Mouse (Mus musculus) hematopoietic multipotent progenitor cell, adult 10-12 weeks (in vitro differentiated cells): Measurements from ENCODE around the gene Fig4. TPM values are rescaled to one million over a fixed set of nuclear protein-coding genes. Genes with fewer than 3 reads are reported as not detected.

Experiments
- polyA plus RNA-seq: library from polyadenylated mRNA; stranded (reverse); fragments of >175 nt; gene quantifications from 2 replicates; pipeline ENCODE4 v1.2.3, GENCODE M21; 2012; ENCODE audit warnings: low replicate concordance

The Fig4 gene
- polyA plus RNA-seq, result 4.6 and 7.4 TPM in 2 replicates

DNA sequence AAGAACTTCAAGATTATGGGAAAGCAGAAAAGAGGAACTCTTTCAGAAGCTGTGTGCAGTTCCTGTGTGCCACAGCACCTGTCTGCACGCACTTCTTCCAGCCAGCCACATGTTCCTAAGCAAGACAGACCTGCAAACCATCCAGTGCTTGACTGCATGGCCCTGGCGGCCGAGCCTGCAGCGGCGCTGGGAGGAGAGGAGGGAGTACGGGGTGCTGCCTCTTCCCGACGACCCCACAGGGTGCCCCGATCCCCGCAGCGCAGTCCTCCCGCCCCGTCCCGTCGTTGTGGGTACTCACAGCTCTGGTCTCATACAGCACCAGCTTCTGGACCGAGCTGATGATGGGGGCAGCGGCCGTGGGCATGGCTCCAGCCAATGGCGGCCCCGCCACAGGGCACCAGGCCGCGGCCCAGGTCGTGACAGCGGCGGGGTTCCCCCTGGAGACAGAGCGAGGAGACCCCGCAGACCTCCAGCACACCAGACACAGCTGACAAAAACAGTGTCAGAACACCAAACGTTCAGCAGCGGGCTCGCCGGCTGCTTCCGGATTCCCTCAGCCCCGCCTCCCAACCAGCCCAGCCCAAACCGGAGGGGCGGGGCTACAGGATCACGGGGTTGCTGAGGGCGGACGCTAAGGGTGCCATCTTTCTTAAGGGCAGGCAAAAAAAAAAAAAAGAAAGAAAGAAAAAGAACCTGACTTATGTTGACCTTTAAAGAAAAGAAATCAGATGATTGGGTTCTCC, at the start of gene Fig4:
Gene Fig4, minus strand, starts transcription at position 572 of the 743 bp plus-strand sequence.

DNA sequence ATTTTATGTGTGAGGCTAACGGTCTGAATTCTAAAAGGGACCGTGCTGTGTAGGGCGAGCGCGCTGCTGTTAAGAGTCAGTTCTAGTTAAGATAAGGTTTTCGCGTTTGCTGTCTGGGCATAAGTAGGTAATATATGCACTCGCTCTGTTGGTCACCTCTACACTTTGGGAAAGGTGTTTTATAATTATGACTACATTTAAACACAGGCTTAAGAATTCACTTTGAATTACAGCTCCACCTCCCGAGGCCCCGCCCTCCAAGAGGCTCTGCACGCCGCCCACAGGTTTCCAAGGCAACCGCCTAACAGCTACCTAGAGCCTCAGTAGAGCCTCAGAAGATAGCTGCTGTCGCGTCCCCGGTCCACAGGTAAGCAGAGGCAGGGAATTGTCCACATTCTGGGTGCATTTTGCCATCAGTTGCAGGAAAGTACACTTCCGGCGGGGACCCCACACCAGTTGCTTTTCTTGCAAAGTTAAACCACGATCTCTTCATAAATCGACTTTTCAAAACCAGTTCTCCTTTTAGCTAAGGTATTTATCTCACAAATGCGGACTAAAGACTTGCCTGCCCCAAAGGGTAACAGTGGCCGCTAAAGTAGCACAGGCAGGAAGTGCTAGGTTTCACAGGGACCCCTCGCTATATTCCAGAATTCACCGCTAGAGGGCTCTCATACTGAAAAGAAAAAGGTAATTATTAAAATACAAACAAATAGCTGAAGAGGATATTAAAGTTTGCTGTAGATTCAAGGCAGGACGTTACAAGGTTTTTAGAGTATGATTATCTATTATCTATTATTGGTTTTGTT, 782 bp upstream of the Fig4 start, which contains the start of gene Ak9:
Gene Ak9, plus strand, starts transcription at position 342 of the 806 bp plus-strand sequence.

Other genes starting within 250 kb of the Fig4 start
- not detected in 2 replicates for gene Gpr6, start 231.0 kb downstream of the Fig4 start, polyA plus RNA-seq
- not detected in 2 replicates for gene Ak9, start 720 bp upstream of the Fig4 start, polyA plus RNA-seq
- 18.6 and 24.2 TPM in 2 replicates for gene Zbtb24, start 147.1 kb upstream of the Fig4 start, polyA plus RNA-seq
- gene Mical1, start 173.1 kb upstream of the Fig4 start, polyA plus RNA-seq, result 108 and 168 TPM in 2 replicates
- 18.6 and 45.4 TPM in 2 replicates for gene Smpd2, start 187.1 kb upstream of the Fig4 start, polyA plus RNA-seq
- not detected in 2 replicates for gene Ppil6, start 187.2 kb upstream of the Fig4 start, polyA plus RNA-seq
- 314 and 544 TPM in 2 replicates for gene Cd164, start 216.2 kb upstream of the Fig4 start, polyA plus RNA-seq